Mouse (Mus musculus) kidney, embryonic 14.5 days (tissue): Measurements from ENCODE around the gene 1700069L16Rik. TPM values are rescaled to one million over a fixed set of nuclear protein-coding genes. Genes with fewer than 3 reads are reported as not detected.

ENCODE experiments used
- ATAC-seq: fragments of 200-750 bp; cut with Nextera tagmentation; 2 replicates; pipeline ENCODE4 v1.8.0; 2017; ENCODE audit warnings: moderate number of reproducible peaks, mild to moderate bottlenecking, moderate TSS enrichment, moderate library complexity; ENCODE audit not compliant: low FRiP score, low TSS enrichment
- H3K27ac ChIP-seq: fragments of 300-500 bp; sonication (generic); 2 replicates; pipeline ENCODE4 v1.5.1; 2014; ENCODE audit warnings: low read depth, mild to moderate bottlenecking, low read length, moderate library complexity, mixed read lengths
- H3K27me3 ChIP-seq: fragments of 300-500 bp; sonication (generic); 2 replicates; pipeline ENCODE4 v1.6.1; 2014; ENCODE audit warnings: mild to moderate bottlenecking, low read length; ENCODE audit not compliant: control insufficient read depth, insufficient read depth
- H3K36me3 ChIP-seq: fragments of 300-500 bp; sonication (generic); 2 replicates; pipeline ENCODE4 v1.6.1; 2014; ENCODE audit warnings: low read length, mixed read lengths; ENCODE audit not compliant: control insufficient read depth, insufficient read depth
- H3K4me1 ChIP-seq: fragments of 300-500 bp; sonication (generic); 2 replicates; pipeline ENCODE4 v1.6.1; 2014; ENCODE audit warnings: low read length, mixed read lengths; ENCODE audit not compliant: control insufficient read depth, insufficient read depth
- H3K4me2 ChIP-seq: fragments of 300-500 bp; sonication (generic); replicated peaks from 2 replicates; pipeline ENCODE4 v1.6.1; 2014; ENCODE audit warnings: low read depth, mild to moderate bottlenecking, low read length
- H3K4me3 ChIP-seq: fragments of 300-500 bp; sonication (generic); 2 replicates; pipeline ENCODE4 v1.5.1; 2014; ENCODE audit warnings: mild to moderate bottlenecking, low read length
- H3K9ac ChIP-seq: fragments of 300-500 bp; sonication (generic); 2 replicates; pipeline ENCODE4 v1.6.1; 2014; ENCODE audit warnings: low read depth, mild to moderate bottlenecking, low read length, moderate library complexity
- H3K9me3 ChIP-seq: fragments of 300-500 bp; sonication (generic); 2 replicates; pipeline ENCODE4 v1.6.1; 2016; ENCODE audit warnings: low read length; ENCODE audit not compliant: control insufficient read depth
- WGBS: fragments of 180-500 bp; shearing (Covaris S2); extraction: QIAGEN DNeasy Blood & Tissue Kit; methylation state at CpG from one replicate; pipeline ENCODE4 v1.1.7; 2014; 5-methylcytosine and 5-hydroxymethylcytosine counted together
- polyA plus RNA-seq: library from polyadenylated mRNA; unstranded; fragments of >200 nt; fragmentation: Nextera tagmentation; extraction: Ambion mirVana; gene quantifications from 2 replicates; pipeline ENCODE4 v1.2.1, GENCODE M21; 2014

Gene 1700069L16Rik
- polyA plus RNA-seq, 1 experiment from 2014 or later: not detected

- Histone ChIP-seq H3K9ac (no peak overlapping the region), H3K4me3 (no peak overlapping the region), H3K4me2 (no peak overlapping the region), H3K36me3 (no peaks in the 10 kb centered on the region), H3K9me3 (no peaks in the 10 kb centered on the region), H3K27me3 (0 out of 2 replicates have a peak, but pooled peaks cover 3% of the 10 kb centered on the region), H3K4me1 (peaks cover 10% of the 10 kb centered on the region; the same call in 1 of the 2 replicates), H3K27ac (no peak overlapping the region)
- WGBS: 88% methylated on average over 8 of the region's 8 CpGs
- no peak for ATAC-seq
These were observed 77.4 kb downstream of the 1700069L16Rik start for GRCm38 (mm10) chr5:113647141-113647540.

DNA sequence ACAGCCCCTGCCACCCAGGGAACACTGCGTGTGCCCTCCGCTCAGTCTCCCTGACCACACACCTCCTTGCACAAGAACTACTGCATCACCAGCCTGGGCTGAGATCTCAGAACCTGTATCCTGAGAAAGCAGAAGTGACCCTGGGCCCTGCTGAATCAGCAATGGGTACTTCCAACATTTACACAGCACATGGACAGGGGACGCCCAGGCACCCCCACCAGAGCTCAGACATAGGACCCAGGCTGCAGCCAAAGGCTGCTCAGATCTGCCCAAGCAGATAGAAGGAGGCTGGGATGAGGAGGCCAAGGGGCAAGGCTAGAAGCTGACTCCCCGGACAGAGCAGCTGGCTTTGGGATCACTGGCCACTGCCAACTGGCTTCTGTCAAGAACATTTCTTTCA lies 80.1 kb downstream of the 1700069L16Rik start:
- Histone ChIP-seq H3K9ac (no peak overlapping the region), H3K27ac (no peak overlapping the region), H3K9me3 (no peaks in the 10 kb centered on the region), H3K27me3 (no peaks in the 10 kb centered on the region), H3K4me3 (no peak overlapping the region), H3K36me3 (no peaks in the 10 kb centered on the region), H3K4me2 (no peak overlapping the region), H3K4me1 (0 out of 2 replicates have a peak, but pooled peaks cover 3% of the 10 kb centered on the region)
- WGBS: 78% methylated on average over 4 of the region's 4 CpGs
- no peak for ATAC-seq

DNA sequence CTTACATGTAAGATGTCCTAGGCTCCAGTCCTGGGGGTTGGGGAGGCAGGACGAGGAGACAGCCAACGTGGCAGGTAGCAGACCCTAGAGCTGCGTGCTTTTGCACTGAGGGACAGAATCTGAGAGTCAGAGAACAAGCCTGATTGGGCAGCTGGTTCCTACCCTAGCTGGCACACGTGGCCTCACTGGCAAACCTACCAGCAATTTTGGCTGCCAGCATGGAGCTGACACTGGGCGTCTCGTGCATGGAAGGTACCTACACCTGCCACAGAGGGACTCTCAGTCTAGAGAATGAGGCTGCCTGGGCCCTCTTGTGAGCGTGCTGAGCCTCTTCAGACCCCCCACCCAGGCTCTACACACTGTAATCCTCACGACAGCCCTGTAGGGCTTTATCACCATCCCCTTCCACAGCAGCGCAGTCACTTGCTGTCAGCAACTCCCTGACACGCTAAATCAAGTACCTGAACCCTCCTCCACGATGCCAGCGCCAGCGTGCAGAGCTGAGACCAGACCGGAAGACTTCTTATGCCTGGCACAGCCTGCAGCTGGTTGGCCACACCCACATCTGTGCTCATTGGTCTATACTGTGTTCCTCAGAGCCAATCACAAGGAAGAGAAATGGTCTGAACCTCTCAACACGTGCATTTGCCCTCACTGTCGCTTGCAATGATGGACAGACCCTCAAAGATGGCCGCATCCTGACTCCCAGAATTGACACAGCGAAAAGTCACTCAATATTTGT lies 81.3 kb downstream of the 1700069L16Rik start:
- Histone ChIP-seq H3K4me1 (0 out of 2 replicates have a peak, but pooled peaks cover 3% of the 10 kb centered on the region), H3K4me3 (no peak overlapping the region; the same call in 1 of the 2 replicates), H3K9me3 (no peaks in the 10 kb centered on the region), H3K9ac (0 out of 2 replicates have a peak overlapping the region, but pooled peaks have one; percentile 18), H3K4me2 (peak overlapping the region; percentile 15), H3K36me3 (no peaks in the 10 kb centered on the region), H3K27me3 (no peaks in the 10 kb centered on the region), H3K27ac (no peak overlapping the region)
- 51% methylated on average over 18 of the region's 18 CpGs for WGBS
- ATAC-seq: peak; percentile 85

Other genes starting within 250 kb of the 1700069L16Rik start
- 2.5 and 3.7 TPM in 2 replicates for gene Wscd2, start 234.4 kb downstream of the 1700069L16Rik start, polyA plus RNA-seq
- 3.6 and 4.9 TPM in 2 replicates for gene Cmklr1, start 74.3 kb downstream of the 1700069L16Rik start, polyA plus RNA-seq
- 2.2 and 4.3 TPM in 2 replicates for gene Ficd, start 11.0 kb upstream of the 1700069L16Rik start, polyA plus RNA-seq
- 30.0 and 53.0 TPM in 2 replicates for gene Sart3, start 47.7 kb upstream of the 1700069L16Rik start, polyA plus RNA-seq
- 106 and 129 TPM in 2 replicates for gene Iscu, start 48.0 kb upstream of the 1700069L16Rik start, polyA plus RNA-seq
- gene Tmem119, start 75.7 kb upstream of the 1700069L16Rik start, polyA plus RNA-seq: 17.6 and 24.8 TPM in 2 replicates
- gene Selplg, start 107.9 kb upstream of the 1700069L16Rik start, polyA plus RNA-seq: 1.2 and 1.4 TPM in 2 replicates
- 42.1 and 108 TPM in 2 replicates for gene Coro1c, start 184.0 kb upstream of the 1700069L16Rik start, polyA plus RNA-seq